Mouse (Mus musculus): ENCODE results near the gene Bcat1.

The Bcat1 gene

DNA sequence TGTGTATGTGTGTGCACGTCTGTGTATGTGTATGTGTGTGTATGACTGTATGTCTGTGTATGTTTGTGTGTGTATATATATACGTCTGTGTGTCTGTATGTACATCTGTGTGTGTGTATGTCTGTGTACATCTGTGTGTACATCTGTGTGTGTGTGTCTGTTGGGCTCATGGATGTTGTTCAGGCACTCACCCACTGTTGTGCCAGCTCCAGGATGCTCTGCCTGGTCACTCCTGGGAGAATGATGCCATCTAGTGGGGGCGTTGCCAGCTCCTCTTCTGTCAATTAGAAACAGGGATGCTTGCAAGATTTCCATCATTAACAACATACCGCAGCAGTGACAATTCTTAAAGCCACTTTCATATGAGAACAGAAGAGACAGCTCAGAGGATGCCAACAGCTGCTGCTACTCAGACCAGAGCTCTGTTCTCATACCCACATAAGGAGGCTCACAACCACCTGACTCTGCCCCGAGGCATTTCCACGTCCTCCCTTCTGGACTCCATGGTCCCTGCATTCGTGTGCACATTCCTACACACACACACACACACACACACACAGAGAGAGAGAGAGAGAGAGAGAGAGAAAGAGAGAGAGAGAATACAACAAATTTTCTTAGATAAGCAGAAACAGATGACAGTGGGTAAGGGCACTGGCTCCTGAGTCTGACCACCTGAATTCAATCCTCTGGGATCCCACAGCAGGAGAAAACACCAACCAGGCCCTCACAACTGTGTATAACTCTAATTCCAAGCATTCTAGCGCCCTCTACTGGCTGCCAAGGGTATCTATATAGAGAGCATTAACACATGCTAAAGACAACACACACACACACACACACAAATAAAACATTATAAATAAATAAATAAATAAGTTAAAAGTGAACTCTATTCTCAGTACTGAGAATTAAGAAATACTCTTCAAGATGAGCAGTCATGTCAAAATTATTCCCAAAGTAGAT lies 65.8 kb downstream of the Bcat1 start:
- DNase-seq (ENCODE audit: low spot score in 2 of 2) = peak in 1 of 2 experiments; percentile 52

DNA sequence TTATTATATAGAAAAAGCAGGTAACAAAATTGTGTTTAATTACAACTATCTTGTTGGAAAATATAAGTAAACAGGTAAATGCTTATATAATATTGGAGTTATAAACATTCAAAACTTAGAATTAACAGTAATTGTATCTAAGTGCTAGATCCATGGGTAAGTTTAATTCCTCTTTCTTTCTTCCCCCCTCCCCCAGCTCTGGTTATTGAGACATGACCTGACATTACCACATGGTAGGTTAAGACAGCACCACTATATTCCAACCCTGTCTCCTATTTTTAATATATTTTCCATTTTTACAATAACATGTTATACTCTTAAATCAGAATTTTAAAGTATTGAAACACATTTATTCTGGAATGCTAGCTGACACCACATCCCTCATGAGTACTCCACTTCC lies 72.5 kb downstream of the Bcat1 start:
- no peak for DNase-seq (ENCODE audit: low spot score in 2 of 2)

DNA sequence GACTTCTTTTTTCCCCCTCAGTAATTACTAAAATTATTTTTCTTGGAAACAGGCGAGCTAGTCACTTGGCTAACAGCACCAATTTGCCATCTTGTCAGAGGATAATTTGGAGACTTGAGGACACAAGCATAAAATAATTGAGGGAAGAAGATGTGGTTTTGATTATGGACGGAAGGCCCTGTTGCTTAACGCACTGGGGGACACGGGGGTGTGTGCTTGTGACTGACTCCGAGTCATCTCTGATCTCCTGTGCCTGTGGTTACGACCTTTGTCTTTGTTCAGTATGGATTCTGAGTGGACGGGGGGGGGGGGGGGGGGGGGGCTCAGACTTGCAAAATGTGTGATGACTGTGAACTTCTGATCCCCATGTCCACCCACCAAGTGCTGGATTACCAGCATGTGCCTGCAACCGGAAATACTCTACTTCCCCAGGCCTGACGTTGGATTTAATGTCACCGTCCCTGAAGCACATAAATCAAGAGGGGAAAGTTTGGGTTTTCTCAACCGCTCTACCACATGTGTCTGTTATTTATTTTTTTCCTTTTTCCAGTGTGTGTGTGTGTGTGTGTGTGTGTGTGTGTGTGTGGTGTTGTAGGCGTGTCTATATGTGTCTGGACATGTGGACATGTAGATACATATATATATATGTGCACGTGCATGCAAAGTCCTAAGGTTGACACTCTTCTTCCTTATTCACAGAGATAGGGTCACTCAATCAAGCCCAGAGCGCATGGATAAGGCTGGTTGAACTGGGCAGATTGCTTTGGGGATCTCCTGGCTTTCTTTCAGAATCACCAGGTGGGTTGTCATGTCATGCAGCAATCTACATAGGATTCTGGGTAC lies 73.7 kb downstream of the Bcat1 start:
- no peak for DNase-seq (ENCODE audit: low spot score in 2 of 2)

DNA sequence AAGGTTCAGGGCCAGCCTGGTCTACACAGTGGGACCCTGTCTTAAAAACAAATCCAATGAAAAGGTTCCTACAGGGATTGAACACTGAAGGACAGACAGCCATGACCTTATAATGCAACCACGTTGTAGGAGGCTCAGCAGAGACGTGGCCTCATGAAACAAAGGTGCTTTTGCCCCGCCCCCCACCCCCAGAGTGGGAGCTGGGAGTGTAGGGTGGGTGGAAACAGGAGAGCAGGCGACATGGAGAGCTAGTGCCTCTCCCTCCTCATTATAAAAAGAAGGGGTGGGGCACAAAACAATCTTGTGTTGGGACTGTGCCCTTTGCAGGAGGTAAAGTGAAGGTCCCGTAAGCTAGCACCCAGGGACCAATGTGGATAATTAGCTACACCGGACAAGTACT lies 74.5 kb downstream of the Bcat1 start:
- DNase-seq (ENCODE audit: low spot score in 2 of 2) = no peak

DNA sequence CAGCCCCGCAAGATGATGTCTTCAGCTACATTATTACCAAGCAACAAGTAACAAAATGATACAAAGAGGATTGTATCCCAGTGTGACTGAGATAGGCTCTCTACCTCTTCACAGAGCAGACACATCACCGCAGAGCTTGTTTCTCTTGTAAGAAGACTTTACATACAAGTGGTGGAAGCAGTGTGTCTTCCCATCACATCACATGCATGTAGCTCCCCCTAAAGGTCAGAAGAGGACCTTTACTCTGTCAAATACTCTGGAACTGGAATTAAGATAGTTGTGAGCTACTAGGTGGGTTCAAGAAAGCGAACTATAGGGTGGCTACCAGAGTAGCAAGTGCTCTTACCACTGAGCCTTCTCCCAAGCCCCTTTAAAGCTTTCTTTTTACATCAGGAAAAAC lies 78.8 kb downstream of the Bcat1 start:
- DNase-seq (ENCODE audit: low spot score in 2 of 2) = peak in 1 of 2 experiments; percentile 18

DNA sequence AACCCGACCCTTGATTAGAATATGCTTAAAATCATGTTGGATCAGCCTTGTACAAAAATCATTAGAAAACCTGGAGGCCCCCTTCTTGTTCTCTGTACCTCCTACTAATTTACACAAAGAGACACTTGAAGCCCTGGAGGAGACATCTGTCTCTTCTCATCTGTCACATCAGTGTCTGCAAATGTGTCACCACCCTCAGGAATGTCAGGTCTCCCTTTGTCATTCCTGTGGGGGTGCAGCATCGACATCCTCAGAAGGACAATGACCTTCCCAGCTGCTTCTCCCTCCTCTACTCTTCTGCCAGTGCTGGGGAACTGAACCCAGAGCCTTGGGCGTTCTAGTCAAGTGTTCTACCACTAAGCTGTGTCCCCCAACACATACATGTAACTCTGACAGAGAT lies 83.9 kb downstream of the Bcat1 start:
- DNase-seq (ENCODE audit: low spot score in 2 of 2) = no peak

DNA sequence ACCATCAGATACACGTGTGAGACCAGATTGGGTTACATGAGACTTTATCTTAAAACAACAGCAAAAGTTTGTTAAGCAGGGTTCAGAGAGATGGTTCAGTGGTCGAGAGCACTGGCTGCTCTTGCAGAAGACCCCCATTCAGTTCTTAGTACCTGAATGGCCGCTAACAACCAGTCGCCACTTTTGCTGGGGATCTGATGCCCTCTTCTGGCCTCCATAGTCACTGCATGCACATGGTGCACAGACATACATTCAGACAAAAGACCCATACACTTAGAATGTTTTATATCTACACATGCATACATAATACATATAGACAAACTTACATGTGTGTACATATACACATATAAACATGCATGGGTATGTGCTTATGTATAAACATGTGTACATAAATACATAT lies 86.8 kb downstream of the Bcat1 start:
- no peak for DNase-seq (ENCODE audit: low spot score in 2 of 2)

DNA sequence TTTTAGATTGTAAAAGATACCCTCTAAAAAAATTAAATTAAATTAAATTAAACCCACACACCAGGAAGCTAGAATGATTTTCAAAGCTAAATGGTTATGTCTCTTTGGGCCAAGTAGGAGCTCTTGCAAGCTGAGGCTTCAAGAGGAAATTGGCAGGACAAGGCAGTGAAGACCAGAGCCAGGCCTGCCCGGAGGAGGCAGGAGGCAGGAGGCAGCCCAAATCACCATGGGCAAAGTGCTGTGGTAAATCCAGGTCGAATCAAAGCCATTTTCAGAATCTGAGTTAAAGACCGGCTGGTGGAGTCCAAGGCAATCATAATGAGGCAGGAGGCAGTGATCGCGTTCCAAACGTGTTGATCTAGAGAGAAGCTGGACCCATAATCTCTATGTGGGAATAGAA lies 88.3 kb downstream of the Bcat1 start:
- no peak for DNase-seq (ENCODE audit: low spot score in 2 of 2)

DNA sequence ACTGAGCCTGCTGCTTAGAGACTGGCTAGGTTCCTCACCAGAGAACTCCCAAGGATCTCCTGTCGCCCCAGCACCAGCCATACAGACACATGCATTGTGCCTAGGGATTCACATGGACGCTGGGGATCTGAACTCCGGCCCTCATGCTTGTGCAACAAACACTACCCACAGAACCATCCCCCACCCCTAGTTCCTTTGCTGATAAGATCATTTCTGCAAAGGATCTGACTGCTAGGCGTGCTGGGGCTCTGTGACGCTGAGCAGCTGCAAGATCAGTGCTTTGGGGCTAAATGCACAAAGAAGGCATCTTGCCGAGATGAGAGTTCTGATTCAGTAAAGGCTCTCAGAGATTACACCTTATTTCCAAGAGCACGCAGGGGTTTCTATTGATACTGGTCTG lies 88.8 kb downstream of the Bcat1 start:
- DNase-seq (ENCODE audit: low spot score in 2 of 2) = peak; percentile 7 to 26

DNA sequence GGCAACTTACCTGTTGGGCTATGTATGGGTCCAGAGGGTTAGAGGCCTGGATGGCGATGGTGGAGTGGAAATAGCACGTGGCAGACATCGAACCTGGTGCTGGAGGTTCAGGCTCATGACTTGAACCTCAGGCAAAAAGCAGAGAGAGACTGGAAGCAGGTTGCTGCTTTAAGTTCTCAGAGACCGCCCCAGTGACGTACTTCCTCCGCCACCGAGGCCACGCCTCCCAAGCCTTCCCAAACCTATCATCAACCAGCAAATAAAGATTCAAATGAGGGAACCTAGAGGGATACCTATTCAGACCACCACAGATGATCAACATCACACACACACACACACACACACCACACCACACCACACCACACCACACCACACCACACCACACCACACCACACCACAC lies 91.8 kb downstream of the Bcat1 start:
- no peak for DNase-seq (ENCODE audit: low spot score in 2 of 2)

DNA sequence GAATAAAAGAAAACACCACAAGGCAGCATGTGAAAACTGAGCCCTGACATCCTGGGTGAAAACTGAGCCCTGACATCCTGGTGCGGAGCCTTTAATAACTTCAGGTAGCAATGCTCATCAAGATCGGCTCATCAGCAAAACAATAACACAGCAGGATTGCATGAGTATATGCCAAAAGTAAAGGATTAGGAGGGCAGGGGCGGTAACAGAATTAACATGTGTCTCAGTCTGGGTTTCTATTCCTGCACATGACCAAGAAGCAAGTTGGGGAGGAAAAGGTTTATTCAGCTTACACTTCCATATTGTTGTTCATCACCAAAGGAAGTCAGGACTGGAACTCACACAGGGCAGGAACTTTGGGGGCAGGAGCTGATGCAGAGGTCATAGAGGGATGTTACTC lies 93.9 kb downstream of the Bcat1 start:
- no peak for DNase-seq (ENCODE audit: low spot score in 2 of 2)

DNA sequence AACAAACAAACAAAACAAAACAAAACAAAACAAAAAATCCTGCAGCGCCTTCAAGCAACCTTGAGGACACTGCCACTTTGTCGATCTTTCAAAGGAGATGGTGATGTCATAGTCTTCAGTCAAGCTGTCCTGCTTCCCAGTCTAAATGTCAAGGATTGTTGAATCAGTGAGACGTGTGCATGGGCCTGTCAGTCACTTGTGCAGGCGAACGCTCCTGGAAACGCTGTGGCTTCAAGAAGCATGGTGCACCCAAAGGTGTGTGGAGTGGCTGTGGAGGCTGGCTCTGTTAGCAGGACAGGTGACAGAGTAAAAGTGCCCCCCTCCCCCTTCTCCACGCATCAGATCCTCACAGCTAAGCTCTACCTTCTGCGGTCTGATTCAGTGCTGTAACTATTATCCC lies 103.6 kb downstream of the Bcat1 start:
- no peak for DNase-seq (ENCODE audit: low spot score in 2 of 2)

DNA sequence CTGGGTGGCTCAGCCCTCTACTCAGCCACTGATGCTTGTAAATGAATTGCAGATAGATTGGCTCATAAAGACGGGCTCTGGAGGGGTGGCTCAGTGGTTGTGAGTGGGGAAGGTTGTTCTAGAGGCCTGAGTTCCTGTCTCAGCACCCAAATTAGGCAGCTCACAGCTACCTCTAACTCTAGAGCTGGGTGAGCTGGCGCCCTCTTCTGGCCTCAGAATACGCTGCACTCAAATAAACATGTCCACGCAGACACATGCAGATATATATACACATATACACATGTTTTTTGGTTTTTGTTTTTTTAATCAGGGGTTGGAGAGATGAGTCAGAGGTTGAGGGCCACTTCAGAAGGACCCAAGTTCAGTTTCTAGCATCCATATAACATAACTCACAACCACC lies 105.1 kb downstream of the Bcat1 start:
- peak in 1 of 2 experiments; percentile 19 for DNase-seq (ENCODE audit: low spot score in 2 of 2)

DNA sequence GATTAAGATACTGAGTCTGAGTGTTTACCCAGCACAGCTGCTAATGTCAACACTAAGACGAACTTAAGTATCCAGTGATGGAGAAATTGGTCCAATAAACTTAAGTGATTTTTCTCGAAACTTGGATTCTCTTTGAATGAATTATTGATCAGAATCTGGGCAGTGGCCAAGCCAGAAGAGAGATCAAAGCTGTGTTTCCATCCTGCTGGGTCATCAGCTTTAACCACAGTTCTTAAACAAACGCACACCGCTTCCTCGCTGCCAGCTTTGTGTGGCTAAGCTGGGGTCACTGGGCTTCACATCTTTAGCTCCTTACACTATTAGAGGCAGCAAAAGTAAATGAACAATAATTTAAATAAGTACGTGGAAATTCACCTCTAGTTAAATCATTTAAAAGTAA lies 108.4 kb downstream of the Bcat1 start:
- no peak for DNase-seq (ENCODE audit: low spot score in 2 of 2)

DNA sequence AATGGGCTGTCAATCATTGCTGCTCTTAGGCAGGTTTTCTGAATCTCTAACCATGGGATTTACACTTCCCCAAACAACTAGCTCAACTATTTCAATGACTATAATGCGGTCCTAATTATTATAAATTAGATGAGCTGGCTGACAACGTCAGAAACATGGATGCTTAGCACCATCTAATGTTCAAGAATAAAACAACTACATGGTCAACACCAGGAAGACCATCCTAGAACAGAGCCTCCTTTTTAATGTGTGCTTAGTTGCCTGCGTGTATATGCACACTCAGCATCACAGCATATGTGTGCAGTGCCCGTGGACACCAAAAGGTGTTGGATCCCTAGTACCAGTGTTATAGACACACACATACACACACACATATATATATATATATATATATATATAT lies 111.8 kb downstream of the Bcat1 start:
- DNase-seq (ENCODE audit: low spot score in 2 of 2) = no peak

DNA sequence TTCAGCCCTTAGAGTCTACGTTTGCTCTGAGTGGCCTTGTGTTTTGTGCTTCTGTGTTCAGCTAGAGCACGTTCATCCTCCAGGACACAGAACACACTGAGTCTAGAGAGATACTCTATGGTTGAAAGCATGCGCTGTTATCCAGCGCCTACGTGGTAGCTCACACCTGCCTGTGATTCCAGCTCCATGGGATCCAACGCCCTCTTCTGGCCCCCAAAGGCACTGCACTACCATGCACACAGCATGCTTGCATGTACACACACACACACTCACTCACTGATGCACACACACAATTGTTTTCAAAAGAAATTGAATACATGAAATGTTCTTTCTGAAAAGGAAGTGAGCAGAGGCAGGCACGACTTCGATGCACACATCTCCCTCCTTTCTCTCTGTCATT lies 112.8 kb downstream of the Bcat1 start:
- no peak for DNase-seq (ENCODE audit: low spot score in 2 of 2)

DNA sequence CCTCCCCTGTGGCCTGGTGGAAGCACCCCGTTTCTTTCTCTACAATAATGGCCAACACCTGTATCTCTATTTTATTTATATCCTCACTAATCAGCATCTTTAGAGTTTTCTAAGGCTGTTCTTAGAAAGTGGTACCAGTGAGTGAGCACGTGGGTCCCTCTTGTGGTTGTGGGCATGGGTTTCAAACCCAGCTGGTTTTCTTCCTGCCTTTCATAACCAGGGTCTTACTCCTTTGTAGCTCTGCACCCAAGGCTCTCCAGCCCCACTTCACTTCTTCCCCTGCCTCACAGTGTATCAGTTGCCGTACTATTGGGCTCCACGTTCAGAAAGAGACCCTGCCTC lies 114.0 kb downstream of the Bcat1 start:
- peak in 1 of 2 experiments; percentile 16 for DNase-seq (ENCODE audit: low spot score in 2 of 2)

DNA sequence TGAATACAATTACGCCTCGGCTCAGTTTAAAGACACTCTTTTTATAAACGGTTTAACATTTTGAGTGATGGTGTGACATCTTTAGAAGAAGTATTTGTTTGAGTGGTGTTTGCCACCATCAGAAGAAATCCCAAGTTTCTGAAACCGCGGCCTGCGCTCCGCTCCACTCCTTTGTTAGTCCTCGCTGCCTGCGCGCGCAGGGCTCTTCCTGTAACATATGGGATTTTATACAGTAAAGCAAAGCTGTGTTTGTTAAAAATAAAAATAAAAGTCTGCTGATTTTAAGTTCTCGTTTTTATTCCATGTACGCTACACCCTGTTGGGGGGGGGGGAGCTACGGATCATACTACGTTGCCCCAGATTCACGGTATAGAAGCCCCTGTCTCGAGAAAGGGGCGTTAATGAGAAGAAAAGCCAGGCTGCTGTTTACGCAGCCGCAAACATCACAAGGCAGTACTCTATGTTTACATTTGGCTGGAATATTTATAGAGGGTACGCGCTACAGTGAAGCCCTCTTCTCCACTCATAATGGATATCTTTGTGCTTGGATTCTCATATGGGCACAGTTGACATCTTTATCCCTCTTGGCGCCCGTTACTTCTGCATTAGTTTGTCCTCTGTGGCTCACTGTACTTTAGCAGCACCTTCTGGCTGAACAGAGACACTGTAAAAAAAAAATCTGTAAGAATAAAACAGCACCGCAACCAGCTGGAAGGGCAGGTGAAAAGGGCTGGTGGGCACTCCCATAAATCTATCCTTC lies 114.6 kb downstream of the Bcat1 start:
- no peak for DNase-seq (ENCODE audit: low spot score in 2 of 2)

DNA sequence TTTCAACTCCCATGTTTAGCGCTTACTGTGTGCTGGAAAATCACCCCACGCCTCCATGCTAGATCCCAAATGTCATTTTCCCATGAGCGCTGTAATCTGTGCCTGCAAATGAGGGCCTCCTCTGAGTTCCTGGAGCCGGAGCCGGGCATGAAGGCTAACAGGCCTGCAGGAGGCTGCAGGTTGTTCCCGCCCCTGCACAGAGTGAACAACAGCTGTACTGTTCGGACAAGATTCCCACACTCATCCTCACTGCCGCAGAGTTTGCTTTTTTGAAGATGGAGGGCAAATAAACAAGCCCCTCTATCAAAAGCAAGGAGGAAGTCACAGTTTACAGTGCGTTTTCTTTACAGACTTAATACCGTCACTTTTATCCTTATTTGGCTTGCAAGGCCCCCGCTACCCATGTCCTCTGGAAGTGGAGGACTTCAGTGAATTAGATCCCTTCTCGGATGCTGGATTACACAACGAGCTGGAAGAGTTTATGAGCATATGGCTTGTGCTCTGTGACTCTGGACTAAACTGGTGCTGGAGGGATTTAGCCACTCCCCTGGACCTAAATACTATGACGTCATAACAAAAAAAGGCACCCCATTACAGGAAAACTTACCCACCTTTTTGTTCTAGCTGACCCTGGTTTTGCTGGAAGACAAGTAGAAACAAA lies 120.0 kb downstream of the Bcat1 start:
- DNase-seq (ENCODE audit: low spot score in 2 of 2) = no peak

DNA sequence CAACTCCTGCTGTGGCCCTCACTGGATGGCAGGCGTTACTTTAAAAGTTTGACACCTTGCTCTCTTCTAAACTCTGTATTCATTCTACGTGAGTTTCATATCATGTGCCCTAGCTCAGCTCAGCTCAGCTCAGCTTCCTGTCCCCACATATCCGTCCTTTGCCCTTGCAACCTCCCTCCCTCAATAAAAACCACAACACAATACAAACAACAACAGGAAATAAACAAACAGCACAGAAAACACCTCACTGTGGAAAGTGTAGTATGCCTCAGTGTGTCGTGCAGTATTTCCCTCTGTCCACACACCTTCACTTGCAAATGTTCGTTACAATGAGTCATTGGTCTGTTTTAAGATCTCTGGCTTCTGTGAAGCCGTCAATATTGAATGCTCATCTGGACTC lies 123.1 kb downstream of the Bcat1 start:
- DNase-seq (ENCODE audit: low spot score in 2 of 2) = no peak
